28 mouse cellular contexts compared by ENCODE assay signal in genomic region chr19:44077024-44077423, GRCm38 (mm10). TPM values are rescaled to one million over a fixed set of nuclear protein-coding genes. Genes with fewer than 3 reads are reported as not detected.
DNase-seq lines count a peak whose midpoint lies in the region; ATAC-seq and TF ChIP-seq lines count a peak whose summit lies in the region.
"Had no signal": no experiment of that assay in that cellular context is flagged by ENCODE, and none has a peak within 500 bp of the region (broad histone marks: within the 10 kb centered on the region; RNA-seq: fewer than 3 reads in every experiment).

No protein-coding gene starts in this region.

- no peaks in the 10 kb centered on the region for H3K9me3 ChIP-seq in kidney, embryonic 15.5 days (replicated peaks)
- H3K9me3 ChIP-seq in kidney, postnatal 0 days (replicated peaks; ENCODE audit: low read length): no peaks in the 10 kb centered on the region
- H3K9me3 ChIP-seq: embryonic facial prominence, embryonic 13.5 days; embryonic facial prominence, embryonic 15.5 days; forebrain, embryonic 10.5 days; forebrain, embryonic 12.5 days; G1E had no signal

- DNase-seq in heart, adult 11 months: peak; percentile 44
- DNase-seq in heart, adult 8-10 months (ENCODE audit: low spot score): no peak
- DNase-seq in kidney, postnatal 25 days: no peak
- DNase-seq in kidney, postnatal 0 days (ENCODE audit: low spot score): peak; percentile 87
- DNase-seq in kidney, postnatal 4 days: no peak
- DNase-seq: adrenal gland, adult 2 months; adrenal gland, postnatal 10 days; adrenal gland, postnatal 25 days; B cell, adult 2 months; cerebellum, adult 11 months; cerebellum, adult 18-20 months; cerebellum, adult 8-10 months; cerebellum, adult 9-11 months; cerebellum, postnatal 14 days; cerebellum, postnatal 36 days had no signal

- peaks cover 71% of the 10 kb centered on the region for H3K36me3 ChIP-seq in kidney, embryonic 15.5 days
- H3K36me3 ChIP-seq in kidney, postnatal 0 days (ENCODE audit: insufficient read depth, low read length): peaks cover 20% of the 10 kb centered on the region

- ATAC-seq in kidney, embryonic 15.5 days (replicated peaks; ENCODE audit: low FRiP score): peak; percentile 91
- ATAC-seq in kidney, postnatal 0 days (replicated peaks; ENCODE audit: low FRiP score, low read depth): peak; percentile 77
- ATAC-seq: CD4-positive, CD25-positive, alpha-beta regulatory T cell, adult 4 months; forebrain, embryonic 14.5 days; forebrain, embryonic 16.5 days had no signal

- TF ChIP-seq CTCF in kidney, postnatal 0 days (IDR thresholded peaks at IDR 0.05; ENCODE audit: low read depth): no peak

- peak overlapping the region; percentile 77 for H3K27ac ChIP-seq in kidney, embryonic 15.5 days
- H3K27ac ChIP-seq in kidney, postnatal 0 days: no peak overlapping the region
- H3K27ac ChIP-seq: embryonic facial prominence, embryonic 13.5 days; embryonic facial prominence, embryonic 15.5 days; forebrain, embryonic 10.5 days; forebrain, embryonic 12.5 days had no signal

- H3K27me3 ChIP-seq in kidney, embryonic 15.5 days: no peaks in the 10 kb centered on the region
- H3K27me3 ChIP-seq in kidney, postnatal 0 days (ENCODE audit: insufficient read depth, low read length): no peaks in the 10 kb centered on the region
- H3K27me3 ChIP-seq: CH12.LX; embryonic facial prominence, embryonic 13.5 days; embryonic facial prominence, embryonic 15.5 days; forebrain, embryonic 12.5 days had no signal

- H3K9ac ChIP-seq in kidney, embryonic 15.5 days: no peak overlapping the region
- H3K9ac ChIP-seq in kidney, postnatal 0 days (ENCODE audit: low read depth, low read length): no peak overlapping the region
- H3K9ac ChIP-seq: embryonic facial prominence, embryonic 13.5 days; embryonic facial prominence, embryonic 15.5 days; forebrain, embryonic 12.5 days had no signal

- no peak overlapping the region for H3K4me3 ChIP-seq in kidney, embryonic 15.5 days (replicated peaks)
- H3K4me3 ChIP-seq in kidney, postnatal 0 days (replicated peaks; ENCODE audit: low read depth, low read length): no peak overlapping the region
- H3K4me3 ChIP-seq: embryonic facial prominence, embryonic 13.5 days; embryonic facial prominence, embryonic 15.5 days; erythroblast, embryonic 14.5 days; forebrain, embryonic 10.5 days; forebrain, embryonic 12.5 days had no signal

- 0 out of 2 replicates have a peak, but pooled peaks cover 3% of the 10 kb centered on the region for H3K4me1 ChIP-seq in kidney, embryonic 15.5 days
- no peaks in the 10 kb centered on the region for H3K4me1 ChIP-seq in kidney, postnatal 0 days (replicated peaks; ENCODE audit: insufficient read depth, low read length)
- H3K4me1 ChIP-seq: embryonic facial prominence, embryonic 13.5 days; embryonic facial prominence, embryonic 15.5 days; forebrain, embryonic 10.5 days; forebrain, embryonic 12.5 days had no signal

- WGBS in kidney, embryonic 15.5 days: 54% methylated on average over 4 of the region's 4 CpGs
- 55% methylated on average over 4 of the region's 4 CpGs for WGBS in kidney, postnatal 0 days

- H3K4me2 ChIP-seq in kidney, embryonic 15.5 days: 0 out of 2 replicates have a peak overlapping the region, but pooled peaks have one; percentile 9
- no peak overlapping the region for H3K4me2 ChIP-seq in kidney, postnatal 0 days (ENCODE audit: low read length)
- H3K4me2 ChIP-seq: embryonic facial prominence, embryonic 13.5 days; embryonic facial prominence, embryonic 15.5 days; forebrain, embryonic 12.5 days had no signal

RNA-seq across cellular contexts. Expression of gene Erlin1, which starts 7.4 kb away (rescaled TPM):
- total RNA-seq in heart, adult 8-10 months (2022): 10 to 100 TPM in 1 of 4 experiments, 1 to 10 TPM in 3; 6.7 to 11.7 (median 7.7) TPM
- polyA plus RNA-seq in kidney, embryonic 15.5 days (2015; fragmentation: Nextera tagmentation; extraction: Ambion mirVana): 46.5 and 51.4 TPM in 2 replicates
- 44.4 and 47.5 TPM in 2 replicates for polyA plus RNA-seq in kidney, postnatal 0 days (2015; fragmentation: Nextera tagmentation; extraction: Ambion mirVana)

RNA-seq across cellular contexts. Expression of gene Chuk, which starts 30.3 kb away (rescaled TPM):
- 10 to 100 TPM; 27.2 to 33.0 (median 29.3) TPM for total RNA-seq in heart, adult 8-10 months (2022)
- polyA plus RNA-seq in kidney, embryonic 15.5 days (2015; fragmentation: Nextera tagmentation; extraction: Ambion mirVana): 47.7 and 48.4 TPM in 2 replicates
- polyA plus RNA-seq in kidney, postnatal 0 days (2015; fragmentation: Nextera tagmentation; extraction: Ambion mirVana): 43.3 and 47.5 TPM in 2 replicates

RNA-seq across cellular contexts. Expression of gene Cyp2c23, which starts 48.0 kb away (rescaled TPM):
- total RNA-seq in heart, adult 8-10 months (2022): not detected
- 0.27 and 0.66 TPM in 2 replicates for polyA plus RNA-seq in kidney, embryonic 15.5 days (2015; fragmentation: Nextera tagmentation; extraction: Ambion mirVana)
- 1.1 and 1.7 TPM in 2 replicates for polyA plus RNA-seq in kidney, postnatal 0 days (2015; fragmentation: Nextera tagmentation; extraction: Ambion mirVana)
- total RNA-seq: common myeloid progenitor, adult 5-6 weeks had no signal
- polyA plus RNA-seq: CD4-positive, CD25-positive, alpha-beta regulatory T cell, adult 4 months; embryonic facial prominence, embryonic 11.5 days; embryonic facial prominence, embryonic 13.5 days; embryonic facial prominence, embryonic 15.5 days; erythroblast, embryonic 14.5 days; forebrain, embryonic 10.5 days; forebrain, embryonic 12.5 days; forebrain, embryonic 14.5 days; forebrain, embryonic 16.5 days; G1E had no signal

RNA-seq across cellular contexts. Expression of gene Cwf19l1, which starts 58.7 kb away (rescaled TPM):
- total RNA-seq in heart, adult 8-10 months (2022): 10 to 100 TPM in 1 of 4 experiments, 1 to 10 TPM in 3; 7.3 to 10.3 (median 9.0) TPM
- 31.0 and 34.2 TPM in 2 replicates for polyA plus RNA-seq in kidney, embryonic 15.5 days (2015; fragmentation: Nextera tagmentation; extraction: Ambion mirVana)
- polyA plus RNA-seq in kidney, postnatal 0 days (2015; fragmentation: Nextera tagmentation; extraction: Ambion mirVana): 23.7 and 24.1 TPM in 2 replicates

Comparison
In these comparisons a context has a peak if more than half of its experiments do, and no peak if none do; other contexts are left out.
1. DNase-seq: peak in heart, adult 11 months (single experiment) and kidney, postnatal 0 days (single experiment); none in heart, adult 8-10 months (single experiment), kidney, postnatal 25 days (0 of 2) and kidney, postnatal 4 days (0 of 2).